Mouse (Mus musculus): ENCODE results near the gene Ythdc1. TPM values are rescaled to one million over a fixed set of nuclear protein-coding genes. Genes with fewer than 3 reads are reported as not detected.
"Not testable (repeated sequence)": the region's sequence is repeated elsewhere in the genome, so short reads cannot be mapped to it uniquely, and the experiment has no call there.

Gene Ythdc1
- polyA plus RNA-seq, 1 experiment from 2014 or later, result 34.8 TPM

DNA sequence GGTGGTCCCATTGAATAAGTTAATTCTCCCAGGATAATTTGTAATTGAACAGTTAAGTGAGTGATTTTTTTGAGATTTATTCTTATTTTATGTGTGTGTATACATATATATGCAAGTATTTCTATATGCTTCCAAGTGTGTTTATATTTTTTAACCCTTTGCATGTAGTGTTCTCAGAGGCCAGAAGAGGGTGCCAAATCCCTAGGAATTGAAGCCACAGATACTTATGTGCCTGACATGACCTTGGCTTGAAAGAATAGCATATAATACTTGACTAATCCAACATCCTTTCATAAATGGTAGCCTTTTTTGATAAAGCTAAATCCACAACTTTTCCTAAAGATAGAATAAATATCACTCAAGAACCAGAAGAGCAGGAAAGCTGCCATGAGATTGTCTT lies 46.1 kb downstream of the Ythdc1 start:
- Histone ChIP-seq H3K27me3 (ENCODE audit: control insufficient read depth, insufficient read depth, low read length) (no peaks in the 10 kb centered on the region), H3K9me3 (replicated peaks; ENCODE audit: control insufficient read depth, low read length) (no peaks in the 10 kb centered on the region), H3K4me2 (no peak overlapping the region), H3K9ac (ENCODE audit: low read depth, low read length) (no peak overlapping the region), H3K4me1 (ENCODE audit: control insufficient read depth, insufficient read depth, low read length) (no peaks in the 10 kb centered on the region), H3K4me3 (ENCODE audit: low read depth, low read length) (no peak overlapping the region), H3K27ac (ENCODE audit: low read depth, low read length) (no peak overlapping the region), H3K36me3 (ENCODE audit: control insufficient read depth, insufficient read depth, low read length) (no peaks in the 10 kb centered on the region)
- no peak for ATAC-seq (replicated peaks; ENCODE audit: insufficient number of reproducible peaks, low FRiP score, low TSS enrichment)

DNA sequence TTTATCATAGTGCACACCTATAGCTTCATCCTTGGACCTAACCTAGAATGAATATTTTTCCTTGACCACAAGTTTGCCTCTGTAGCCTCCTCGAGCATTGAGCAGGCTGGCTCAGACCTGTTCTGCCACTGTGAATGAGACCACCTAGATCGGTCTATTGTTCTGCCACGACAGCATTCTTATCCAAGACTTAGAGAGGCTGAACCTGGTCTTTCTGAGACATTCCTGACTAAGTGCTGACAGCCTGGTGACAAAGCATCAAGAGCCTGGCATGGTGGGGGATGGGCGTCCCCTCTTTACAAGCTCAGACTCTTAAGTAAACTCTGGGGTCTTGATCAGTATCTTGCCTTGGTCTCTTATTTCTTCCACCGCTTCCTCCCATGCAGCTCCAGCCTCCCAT lies 47.6 kb downstream of the Ythdc1 start:
- Histone ChIP-seq H3K9ac (ENCODE audit: low read depth, low read length) (no peak overlapping the region), H3K9me3 (replicated peaks; ENCODE audit: control insufficient read depth, low read length) (no peaks in the 10 kb centered on the region), H3K4me2 (no peak overlapping the region), H3K27me3 (ENCODE audit: control insufficient read depth, insufficient read depth, low read length) (no peaks in the 10 kb centered on the region), H3K27ac (ENCODE audit: low read depth, low read length) (no peak overlapping the region), H3K36me3 (ENCODE audit: control insufficient read depth, insufficient read depth, low read length) (no peaks in the 10 kb centered on the region), H3K4me1 (ENCODE audit: control insufficient read depth, insufficient read depth, low read length) (no peaks in the 10 kb centered on the region), H3K4me3 (ENCODE audit: low read depth, low read length) (no peak overlapping the region)
- WGBS (ENCODE audit: insufficient replicate concordance), result 19% methylated on average over 5 of the region's 5 CpGs
- ATAC-seq (replicated peaks; ENCODE audit: insufficient number of reproducible peaks, low FRiP score, low TSS enrichment), result no peak

DNA sequence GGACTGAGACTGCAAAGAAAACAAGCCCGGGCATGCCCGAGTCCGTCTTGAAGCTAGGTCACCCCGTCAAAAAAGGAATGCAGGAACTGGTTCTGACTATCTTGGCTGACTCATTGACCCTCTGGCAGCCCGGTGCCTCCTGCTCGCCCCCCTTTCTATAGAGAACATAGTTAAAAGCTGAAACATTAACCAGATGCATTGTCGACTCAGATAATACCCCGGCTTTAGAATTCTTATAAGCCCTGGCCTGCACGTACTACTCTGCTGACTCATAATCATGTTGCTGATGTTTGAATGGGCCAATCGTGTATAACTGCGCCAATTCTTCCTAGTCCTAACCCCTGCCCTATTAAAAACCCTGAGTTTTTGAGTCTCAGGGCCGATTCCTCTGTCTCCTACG lies 52.5 kb downstream of the Ythdc1 start:
- not testable (repeated sequence) for H3K27ac ChIP-seq (ENCODE audit: low read depth, low read length); H3K9ac ChIP-seq (ENCODE audit: low read depth, low read length); H3K9me3 ChIP-seq (replicated peaks; ENCODE audit: control insufficient read depth, low read length); H3K4me2 ChIP-seq; H3K4me3 ChIP-seq (ENCODE audit: low read depth, low read length); H3K27me3 ChIP-seq (ENCODE audit: control insufficient read depth, insufficient read depth, low read length); H3K4me1 ChIP-seq (ENCODE audit: control insufficient read depth, insufficient read depth, low read length); H3K36me3 ChIP-seq (ENCODE audit: control insufficient read depth, insufficient read depth, low read length)
- peak; percentile 49; the same call in 1 of the 2 replicates for ATAC-seq (replicated peaks; ENCODE audit: insufficient number of reproducible peaks, low FRiP score, low TSS enrichment)
- WGBS (ENCODE audit: insufficient replicate concordance), result 40% methylated on average over 13 of the region's 13 CpGs

DNA sequence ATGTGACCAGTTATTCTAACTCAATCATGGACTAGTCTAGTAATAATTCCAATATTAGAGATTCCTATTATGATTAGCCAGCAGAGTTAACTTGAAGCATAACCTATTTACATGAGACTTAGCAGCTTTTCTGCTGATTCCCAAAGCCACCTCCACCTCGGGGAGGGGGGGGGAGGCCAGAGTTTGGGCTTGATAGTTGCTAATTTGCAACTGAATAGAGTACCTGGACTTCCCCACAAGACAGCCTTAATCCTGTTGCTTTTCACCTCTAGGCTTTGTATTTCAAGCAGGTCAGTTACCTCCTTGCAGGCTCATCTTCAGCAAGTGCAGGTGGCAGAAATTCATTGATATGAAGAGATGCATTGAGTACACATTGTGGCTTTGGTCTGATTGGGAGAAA lies 53.7 kb downstream of the Ythdc1 start:
- no peak overlapping the region for H3K4me3 ChIP-seq (ENCODE audit: low read depth, low read length)
- 33% methylated on average over 1 of the region's 1 CpGs for WGBS (ENCODE audit: insufficient replicate concordance)
- no peak overlapping the region for H3K9ac ChIP-seq (ENCODE audit: low read depth, low read length)
- ATAC-seq (replicated peaks; ENCODE audit: insufficient number of reproducible peaks, low FRiP score, low TSS enrichment), result no peak
- no peaks in the 10 kb centered on the region for H3K4me1 ChIP-seq (ENCODE audit: control insufficient read depth, insufficient read depth, low read length)
- no peak overlapping the region for H3K27ac ChIP-seq (ENCODE audit: low read depth, low read length)
- H3K36me3 ChIP-seq (ENCODE audit: control insufficient read depth, insufficient read depth, low read length), result no peaks in the 10 kb centered on the region
- no peaks in the 10 kb centered on the region for H3K9me3 ChIP-seq (replicated peaks; ENCODE audit: control insufficient read depth, low read length)
- no peak overlapping the region for H3K4me2 ChIP-seq
- H3K27me3 ChIP-seq (ENCODE audit: control insufficient read depth, insufficient read depth, low read length), result no peaks in the 10 kb centered on the region

DNA sequence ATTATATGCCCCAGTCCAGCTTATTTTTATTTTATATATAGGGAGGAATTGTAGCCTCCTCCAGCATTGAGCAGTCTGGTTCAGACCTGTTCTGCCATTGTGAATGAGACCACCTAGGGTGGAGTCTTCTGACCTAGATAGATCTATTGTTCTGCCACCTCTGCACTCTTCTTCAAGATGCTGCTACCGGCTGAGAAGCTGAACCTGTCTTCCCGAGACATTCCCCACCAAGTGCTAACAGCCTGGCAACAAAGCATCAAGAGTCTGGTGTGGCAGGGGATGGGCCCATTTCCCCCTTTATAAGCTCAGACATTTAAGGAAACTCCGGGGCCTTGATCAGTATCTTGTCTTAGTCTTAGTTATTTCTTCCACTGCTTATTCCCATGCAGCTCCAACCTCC lies 54.3 kb downstream of the Ythdc1 start:
- H3K4me3 ChIP-seq (ENCODE audit: low read depth, low read length), result no peak overlapping the region
- WGBS (ENCODE audit: insufficient replicate concordance), result 53% methylated on average over 3 of the region's 3 CpGs

DNA sequence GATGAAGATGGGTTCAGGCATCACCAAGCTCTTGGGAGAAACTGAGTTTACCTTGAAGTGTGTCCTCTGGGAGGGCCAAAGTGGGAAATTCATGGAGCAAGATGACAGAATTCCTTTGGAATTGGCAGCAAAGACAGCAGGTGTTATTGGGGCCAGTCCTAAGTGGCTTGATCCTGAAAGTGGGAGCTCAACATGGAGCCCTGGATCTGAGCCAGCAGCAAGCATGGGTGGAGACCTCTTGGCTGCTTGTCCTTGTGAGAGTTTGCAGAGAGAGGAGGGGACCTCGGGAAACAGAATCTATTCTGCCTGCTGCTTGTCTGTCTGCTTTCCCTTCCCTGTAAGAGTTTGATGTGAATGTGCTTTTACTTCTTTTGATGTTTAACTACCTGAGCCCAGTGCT lies 67.9 kb downstream of the Ythdc1 start:
- Histone ChIP-seq H3K4me1 (ENCODE audit: control insufficient read depth, insufficient read depth, low read length) (no peaks in the 10 kb centered on the region), H3K9me3 (replicated peaks; ENCODE audit: control insufficient read depth, low read length) (no peaks in the 10 kb centered on the region), H3K4me2 (no peak overlapping the region), H3K36me3 (ENCODE audit: control insufficient read depth, insufficient read depth, low read length) (no peaks in the 10 kb centered on the region), H3K27me3 (ENCODE audit: control insufficient read depth, insufficient read depth, low read length) (no peaks in the 10 kb centered on the region), H3K27ac (ENCODE audit: low read depth, low read length) (no peak overlapping the region), H3K4me3 (ENCODE audit: low read depth, low read length) (no peak overlapping the region), H3K9ac (ENCODE audit: low read depth, low read length) (no peak overlapping the region)
- WGBS (ENCODE audit: insufficient replicate concordance), result 58% methylated on average over 1 of the region's 1 CpGs
- no peak for ATAC-seq (replicated peaks; ENCODE audit: insufficient number of reproducible peaks, low FRiP score, low TSS enrichment)

More for the DNA sequence above, 54.3 kb downstream of the Ythdc1 start:
- no peak for ATAC-seq (replicated peaks; ENCODE audit: insufficient number of reproducible peaks, low FRiP score, low TSS enrichment)
- H3K9ac ChIP-seq (ENCODE audit: low read depth, low read length), result no peak overlapping the region
- H3K4me1 ChIP-seq (ENCODE audit: control insufficient read depth, insufficient read depth, low read length), result no peaks in the 10 kb centered on the region
- no peaks in the 10 kb centered on the region for H3K9me3 ChIP-seq (replicated peaks; ENCODE audit: control insufficient read depth, low read length)
- no peaks in the 10 kb centered on the region for H3K36me3 ChIP-seq (ENCODE audit: control insufficient read depth, insufficient read depth, low read length)
- no peaks in the 10 kb centered on the region for H3K27me3 ChIP-seq (ENCODE audit: control insufficient read depth, insufficient read depth, low read length)
- no peak overlapping the region for H3K4me2 ChIP-seq
- H3K27ac ChIP-seq (ENCODE audit: low read depth, low read length), result no peak overlapping the region

Other genes with a start within 250 kb of the Ythdc1 start
- 0.04 TPM in 1 of 2 replicates, not detected in the other for gene Tmprss11f, start 171.8 kb upstream of the Ythdc1 start, polyA plus RNA-seq (2014; fragmentation: Nextera tagmentation; extraction: Ambion mirVana)
- not detected in 2 replicates for gene Tmprss11b, start 127.9 kb upstream of the Ythdc1 start, polyA plus RNA-seq (2014; fragmentation: Nextera tagmentation; extraction: Ambion mirVana)
- 0.10 TPM in 1 of 2 replicates, not detected in the other for gene Tmprss11e, start 58.4 kb upstream of the Ythdc1 start, polyA plus RNA-seq (2014; fragmentation: Nextera tagmentation; extraction: Ambion mirVana)
- 0.07 and 0.59 TPM in 2 replicates for gene Ugt2b34, start 102.7 kb downstream of the Ythdc1 start, polyA plus RNA-seq (2014; fragmentation: Nextera tagmentation; extraction: Ambion mirVana)
- gene Ugt2b1, start 122.3 kb downstream of the Ythdc1 start, polyA plus RNA-seq (2014; fragmentation: Nextera tagmentation; extraction: Ambion mirVana), result not detected in 2 replicates
- not detected in 2 replicates for gene Ugt2b35, start 196.6 kb downstream of the Ythdc1 start, polyA plus RNA-seq (2014; fragmentation: Nextera tagmentation; extraction: Ambion mirVana)